Mouse (Mus musculus): ENCODE measurements around the gene Ccdc190.

DNA sequence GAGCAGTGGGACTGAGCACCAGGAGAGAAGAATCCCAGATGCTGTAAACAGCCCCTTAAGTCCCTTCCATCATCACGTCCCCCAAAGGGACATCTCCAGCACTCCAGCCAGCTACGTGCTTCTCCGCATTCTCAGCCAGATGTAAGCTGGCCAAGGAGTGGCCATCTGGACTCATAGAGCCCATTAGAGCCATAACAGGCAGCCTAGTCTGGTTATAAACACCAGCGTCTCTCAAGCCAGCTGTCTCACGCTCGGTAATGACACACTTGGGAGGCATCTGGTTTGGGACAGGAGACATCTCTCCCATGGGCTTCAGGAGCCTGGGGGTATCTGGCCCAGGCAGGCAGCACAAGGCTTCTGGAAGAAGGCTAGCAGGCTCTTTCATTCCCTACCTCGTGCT, 11.8 kb upstream of the Ccdc190 start:
- TF ChIP-seq MAZ (IDR thresholded peaks at IDR 0.05; ENCODE audit: low read depth, low read length): no peak
- TF ChIP-seq TCF12 (IDR thresholded peaks at IDR 0.05; ENCODE audit: low read depth, low read length): no peak
- TF ChIP-seq JUND (conservative IDR thresholded peaks at IDR 0.05; ENCODE audit: low read depth, low read length): no peak
- TF ChIP-seq ZKSCAN1 (IDR thresholded peaks at IDR 0.05; ENCODE audit: borderline replicate concordance, low read depth, low read length): no peak
- no peak for TF ChIP-seq USF1 (IDR thresholded peaks at IDR 0.05; ENCODE audit: low read depth, low read length)

All from CH12.LX (cell line).